Mouse (Mus musculus): ENCODE results near the gene Hipk4.

GRCm38 (mm10) chr7:27473835-27474489, 49.1 kb upstream of the Hipk4 start:
- peak; percentile 22; the same call in 1 of the 2 replicates for TF ChIP-seq CTCF (IDR thresholded peaks at IDR 0.05)
- TF ChIP-seq EP300 (IDR thresholded peaks at IDR 0.05): no peak

All from lung, postnatal 0 days (tissue).